Mouse (Mus musculus): ENCODE data around the gene Llph. TPM values are rescaled to one million over a fixed set of nuclear protein-coding genes. Genes with fewer than 3 reads are reported as not detected.

Llph gene
- polyA plus RNA-seq, 1 experiment from 2014 or later = 53.7 TPM

- no peak for ATAC-seq (ENCODE audit: low FRiP score)
- 39% methylated on average over 11 of the region's 11 CpGs for WGBS
- Histone ChIP-seq H3K4me1 (replicated peaks; ENCODE audit: control insufficient read depth, insufficient read depth, low read length) (no peaks in the 10 kb centered on the region), H3K27ac (ENCODE audit: low read depth, low read length) (no peak overlapping the region), H3K27me3 (ENCODE audit: control insufficient read depth, insufficient read depth, low read length) (no peaks in the 10 kb centered on the region), H3K9me3 (ENCODE audit: control insufficient read depth, low read length) (no peaks in the 10 kb centered on the region), H3K36me3 (ENCODE audit: control insufficient read depth, insufficient read depth, low read length) (no peaks in the 10 kb centered on the region), H3K4me3 (ENCODE audit: low read depth, low read length) (no peak overlapping the region), H3K4me2 (replicated peaks; ENCODE audit: low read depth, low read length) (no peak overlapping the region), H3K9ac (ENCODE audit: low read depth, low read length) (no peak overlapping the region)
- peak; percentile 79 for DNase-seq (ENCODE audit: low spot score)
Measured at GRCm38 (mm10) chr10:120257231-120257630, 30.4 kb downstream of the Llph start.

- no peak for ATAC-seq (ENCODE audit: low FRiP score)
Measured at GRCm38 (mm10) chr10:120267790-120268189, 40.9 kb downstream of the Llph start.

GRCm38 (mm10) chr10:120269946-120270345 lies 43.1 kb downstream of the Llph start:
- WGBS = 95% methylated on average over 13 of the region's 13 CpGs
- no peak overlapping the region for H3K4me2 ChIP-seq (replicated peaks; ENCODE audit: low read depth, low read length)
- H3K27me3 ChIP-seq (ENCODE audit: control insufficient read depth, insufficient read depth, low read length) = no peaks in the 10 kb centered on the region
- no peak for DNase-seq (ENCODE audit: low spot score)
- no peaks in the 10 kb centered on the region for H3K9me3 ChIP-seq (ENCODE audit: control insufficient read depth, low read length)
- H3K36me3 ChIP-seq (ENCODE audit: control insufficient read depth, insufficient read depth, low read length) = no peaks in the 10 kb centered on the region
- H3K27ac ChIP-seq (ENCODE audit: low read depth, low read length) = no peak overlapping the region
- ATAC-seq (ENCODE audit: low FRiP score) = no peak
- H3K4me3 ChIP-seq (ENCODE audit: low read depth, low read length) = no peak overlapping the region
- no peaks in the 10 kb centered on the region for H3K4me1 ChIP-seq (replicated peaks; ENCODE audit: control insufficient read depth, insufficient read depth, low read length)
- H3K9ac ChIP-seq (ENCODE audit: low read depth, low read length) = no peak overlapping the region

More at GRCm38 (mm10) chr10:120267790-120268189, 40.9 kb downstream of the Llph start:
- H3K36me3 ChIP-seq (ENCODE audit: control insufficient read depth, insufficient read depth, low read length) = no peaks in the 10 kb centered on the region
- no peak overlapping the region for H3K27ac ChIP-seq (ENCODE audit: low read depth, low read length)
- WGBS = 82% methylated on average over 12 of the region's 12 CpGs
- H3K9me3 ChIP-seq (ENCODE audit: control insufficient read depth, low read length) = no peaks in the 10 kb centered on the region
- H3K4me3 ChIP-seq (ENCODE audit: low read depth, low read length) = no peak overlapping the region
- DNase-seq (ENCODE audit: low spot score) = no peak
- H3K4me1 ChIP-seq (replicated peaks; ENCODE audit: control insufficient read depth, insufficient read depth, low read length) = no peaks in the 10 kb centered on the region
- H3K9ac ChIP-seq (ENCODE audit: low read depth, low read length) = no peak overlapping the region
- H3K4me2 ChIP-seq (replicated peaks; ENCODE audit: low read depth, low read length) = no peak overlapping the region
- H3K27me3 ChIP-seq (ENCODE audit: control insufficient read depth, insufficient read depth, low read length) = no peaks in the 10 kb centered on the region

- no peak overlapping the region for H3K27ac ChIP-seq (ENCODE audit: low read depth, low read length)
- no peaks in the 10 kb centered on the region for H3K4me1 ChIP-seq (replicated peaks; ENCODE audit: control insufficient read depth, insufficient read depth, low read length)
- no peak overlapping the region for H3K9ac ChIP-seq (ENCODE audit: low read depth, low read length)
- no peaks in the 10 kb centered on the region for H3K27me3 ChIP-seq (ENCODE audit: control insufficient read depth, insufficient read depth, low read length)
- H3K4me3 ChIP-seq (ENCODE audit: low read depth, low read length) = no peak overlapping the region
- ATAC-seq (ENCODE audit: low FRiP score) (no peak), DNase-seq (ENCODE audit: low spot score) (peak; percentile 67)
- H3K9me3 ChIP-seq (ENCODE audit: control insufficient read depth, low read length) = no peaks in the 10 kb centered on the region
- 78% methylated on average over 4 of the region's 4 CpGs for WGBS
- H3K4me2 ChIP-seq (replicated peaks; ENCODE audit: low read depth, low read length) = no peak overlapping the region
- H3K36me3 ChIP-seq (ENCODE audit: control insufficient read depth, insufficient read depth, low read length) = no peaks in the 10 kb centered on the region
Measured at GRCm38 (mm10) chr10:120270777-120271176, 43.9 kb downstream of the Llph start.

- no peaks in the 10 kb centered on the region for H3K4me1 ChIP-seq (replicated peaks; ENCODE audit: control insufficient read depth, insufficient read depth, low read length)
- WGBS = 71% methylated on average over 6 of the region's 6 CpGs
- H3K27ac ChIP-seq (ENCODE audit: low read depth, low read length) = no peak overlapping the region
- no peak overlapping the region for H3K4me2 ChIP-seq (replicated peaks; ENCODE audit: low read depth, low read length)
- no peak for DNase-seq (ENCODE audit: low spot score)
- H3K4me3 ChIP-seq (ENCODE audit: low read depth, low read length) = no peak overlapping the region
- H3K9me3 ChIP-seq (ENCODE audit: control insufficient read depth, low read length) = no peaks in the 10 kb centered on the region
- no peak for ATAC-seq (ENCODE audit: low FRiP score)
- H3K9ac ChIP-seq (ENCODE audit: low read depth, low read length) = no peak overlapping the region
- no peaks in the 10 kb centered on the region for H3K27me3 ChIP-seq (ENCODE audit: control insufficient read depth, insufficient read depth, low read length)
- H3K36me3 ChIP-seq (ENCODE audit: control insufficient read depth, insufficient read depth, low read length) = no peaks in the 10 kb centered on the region
Measured at GRCm38 (mm10) chr10:120271318-120271717, 44.4 kb downstream of the Llph start.

GRCm38 (mm10) chr10:120271879-120272269 lies 45.0 kb downstream of the Llph start:
- Histone ChIP-seq H3K4me2 (replicated peaks; ENCODE audit: low read depth, low read length) (peak overlapping the region; percentile 21), H3K36me3 (ENCODE audit: control insufficient read depth, insufficient read depth, low read length) (no peaks in the 10 kb centered on the region), H3K4me1 (replicated peaks; ENCODE audit: control insufficient read depth, insufficient read depth, low read length) (no peaks in the 10 kb centered on the region), H3K4me3 (ENCODE audit: low read depth, low read length) (peak overlapping the region; percentile 2; the same call in 1 of the 2 replicates), H3K27ac (ENCODE audit: low read depth, low read length) (no peak overlapping the region), H3K9me3 (ENCODE audit: control insufficient read depth, low read length) (no peaks in the 10 kb centered on the region), H3K9ac (ENCODE audit: low read depth, low read length) (no peak overlapping the region), H3K27me3 (ENCODE audit: control insufficient read depth, insufficient read depth, low read length) (no peaks in the 10 kb centered on the region)
- WGBS = 16% methylated on average over 10 of the region's 11 CpGs
- ATAC-seq (ENCODE audit: low FRiP score) (no peak), DNase-seq (ENCODE audit: low spot score) (no peak)

- Histone ChIP-seq H3K9ac (ENCODE audit: low read depth, low read length) (0 out of 2 replicates have a peak overlapping the region, but pooled peaks have one; percentile 11), H3K4me1 (replicated peaks; ENCODE audit: control insufficient read depth, insufficient read depth, low read length) (no peaks in the 10 kb centered on the region)
Measured at GRCm38 (mm10) chr10:120272270-120272883, 45.5 kb downstream of the Llph start.

GRCm38 (mm10) chr10:120273335-120273734 lies 46.5 kb downstream of the Llph start:
- Histone ChIP-seq H3K4me2 (replicated peaks; ENCODE audit: low read depth, low read length) (no peak overlapping the region), H3K36me3 (ENCODE audit: control insufficient read depth, insufficient read depth, low read length) (no peaks in the 10 kb centered on the region), H3K4me1 (replicated peaks; ENCODE audit: control insufficient read depth, insufficient read depth, low read length) (no peaks in the 10 kb centered on the region), H3K4me3 (ENCODE audit: low read depth, low read length) (no peak overlapping the region), H3K27me3 (ENCODE audit: control insufficient read depth, insufficient read depth, low read length) (no peaks in the 10 kb centered on the region), H3K9ac (ENCODE audit: low read depth, low read length) (no peak overlapping the region), H3K27ac (ENCODE audit: low read depth, low read length) (no peak overlapping the region), H3K9me3 (ENCODE audit: control insufficient read depth, low read length) (no peaks in the 10 kb centered on the region)
- 74% methylated on average over 7 of the region's 7 CpGs for WGBS
- DNase-seq (ENCODE audit: low spot score) (no peak), ATAC-seq (ENCODE audit: low FRiP score) (no peak)

More at GRCm38 (mm10) chr10:120272270-120272883, 45.5 kb downstream of the Llph start:
- Histone ChIP-seq H3K4me2 (replicated peaks; ENCODE audit: low read depth, low read length) (peak overlapping the region; percentile 21), H3K9me3 (ENCODE audit: control insufficient read depth, low read length) (no peaks in the 10 kb centered on the region), H3K27ac (ENCODE audit: low read depth, low read length) (no peak overlapping the region), H3K4me3 (ENCODE audit: low read depth, low read length) (peak overlapping the region; percentile 4; the same call in 1 of the 2 replicates), H3K27me3 (ENCODE audit: control insufficient read depth, insufficient read depth, low read length) (no peaks in the 10 kb centered on the region), H3K36me3 (ENCODE audit: control insufficient read depth, insufficient read depth, low read length) (no peaks in the 10 kb centered on the region)
- WGBS = 20% methylated on average over 19 of the region's 19 CpGs
- no peak; the same call in 1 of the 2 replicates for ATAC-seq (ENCODE audit: low FRiP score)
- DNase-seq (ENCODE audit: low spot score) = peak; percentile 56

- H3K27me3 ChIP-seq (ENCODE audit: control insufficient read depth, insufficient read depth, low read length) = no peaks in the 10 kb centered on the region
- no peaks in the 10 kb centered on the region for H3K9me3 ChIP-seq (ENCODE audit: control insufficient read depth, low read length)
- H3K4me1 ChIP-seq (replicated peaks; ENCODE audit: control insufficient read depth, insufficient read depth, low read length) = no peaks in the 10 kb centered on the region
- H3K27ac ChIP-seq (ENCODE audit: low read depth, low read length) = no peak overlapping the region
- H3K4me2 ChIP-seq (replicated peaks; ENCODE audit: low read depth, low read length) = no peak overlapping the region
- H3K9ac ChIP-seq (ENCODE audit: low read depth, low read length) = no peak overlapping the region
- 77% methylated on average over 12 of the region's 12 CpGs for WGBS
- no peak overlapping the region for H3K4me3 ChIP-seq (ENCODE audit: low read depth, low read length)
- no peaks in the 10 kb centered on the region for H3K36me3 ChIP-seq (ENCODE audit: control insufficient read depth, insufficient read depth, low read length)
- ATAC-seq (ENCODE audit: low FRiP score) = no peak
- DNase-seq (ENCODE audit: low spot score) = no peak
Measured at GRCm38 (mm10) chr10:120279482-120280128, 52.7 kb downstream of the Llph start.

All from hindbrain, embryonic 11.5 days (tissue).